Mouse (Mus musculus) heart, embryonic 10.5 days (tissue): ENCODE measurements around the gene Stat5b. TPM values are rescaled to one million over a fixed set of nuclear protein-coding genes. Genes with fewer than 3 reads are reported as not detected.

ENCODE experiments used
- DNase-seq: peaks from one replicate; pipeline ENCODE4 v3.0.0-alpha.2; 2017; ENCODE audit warnings: low spot score
- H3K27ac ChIP-seq: fragments of 300-500 bp; sonication (generic); 2 replicates; pipeline ENCODE4 v1.5.1; 2016; ENCODE audit warnings: mild to moderate bottlenecking
- H3K27me3 ChIP-seq: fragments of 300-500 bp; sonication (generic); 2 replicates; pipeline ENCODE4 v1.6.1; 2016; ENCODE audit warnings: mild to moderate bottlenecking; ENCODE audit not compliant: poor library complexity, insufficient read depth, severe bottlenecking
- H3K36me3 ChIP-seq: fragments of 300-500 bp; sonication (generic); 2 replicates; pipeline ENCODE4 v1.6.1; 2016; ENCODE audit warnings: mild to moderate bottlenecking, moderate library complexity
- H3K4me1 ChIP-seq: fragments of 300-500 bp; sonication (generic); 2 replicates; pipeline ENCODE4 v1.6.1; 2016; ENCODE audit warnings: mild to moderate bottlenecking
- H3K4me3 ChIP-seq: fragments of 300-500 bp; sonication (generic); 2 replicates; pipeline ENCODE4 v1.5.1; 2016; ENCODE audit warnings: mild to moderate bottlenecking, moderate library complexity
- H3K9me3 ChIP-seq: fragments of 300-500 bp; sonication (generic); 2 replicates; pipeline ENCODE4 v1.6.1; 2016; ENCODE audit warnings: mild to moderate bottlenecking, moderate library complexity
- WGBS: fragments of 180-500 bp; shearing (Covaris S2); methylation state at CpG from one replicate; pipeline ENCODE4 v1.1.7; 2016; 5-methylcytosine and 5-hydroxymethylcytosine counted together
- polyA plus RNA-seq: library from polyadenylated mRNA; unstranded; fragments of >200 nt; fragmentation: Nextera tagmentation; extraction: Ambion mirVana; gene quantifications from 2 replicates; pipeline ENCODE4 v1.2.1, GENCODE M21; 2016

Stat5b gene
- polyA plus RNA-seq, 1 experiment from 2014 or later = 25.7 TPM

- no peak overlapping the region for H3K27ac ChIP-seq
- no peaks in the 10 kb centered on the region for H3K27me3 ChIP-seq
- H3K9me3 ChIP-seq = no peaks in the 10 kb centered on the region
- 95% methylated on average over 2 of the region's 2 CpGs for WGBS
- H3K4me1 ChIP-seq = peaks cover 12% of the 10 kb centered on the region; the same call in 1 of the 2 replicates
- H3K36me3 ChIP-seq = peaks cover 90% of the 10 kb centered on the region
- DNase-seq = no peak
- H3K4me3 ChIP-seq = no peak overlapping the region
Observed at GRCm38 (mm10) chr11:100785774-100786173, 64.8 kb downstream of the Stat5b start.

- H3K27ac ChIP-seq = no peak overlapping the region
- H3K4me3 ChIP-seq = no peak overlapping the region
- DNase-seq = no peak
- no peaks in the 10 kb centered on the region for H3K27me3 ChIP-seq
- WGBS = 84% methylated on average over 8 of the region's 8 CpGs
- no peaks in the 10 kb centered on the region for H3K9me3 ChIP-seq
- H3K4me1 ChIP-seq = peaks cover 12% of the 10 kb centered on the region; the same call in 1 of the 2 replicates
- H3K36me3 ChIP-seq = peaks cover 86% of the 10 kb centered on the region
Observed at GRCm38 (mm10) chr11:100784286-100784685, 66.2 kb downstream of the Stat5b start.

- 81% methylated on average over 13 of the region's 13 CpGs for WGBS
- Histone ChIP-seq H3K27me3 (no peaks in the 10 kb centered on the region), H3K4me1 (peaks cover 12% of the 10 kb centered on the region; the same call in 1 of the 2 replicates), H3K4me3 (no peak overlapping the region), H3K9me3 (no peaks in the 10 kb centered on the region), H3K36me3 (peaks cover 78% of the 10 kb centered on the region), H3K27ac (peak overlapping the region; percentile 29; the same call in 1 of the 2 replicates)
- DNase-seq = no peak
Observed at GRCm38 (mm10) chr11:100782568-100782967, 68.0 kb downstream of the Stat5b start.

- peak overlapping the region; percentile 29; the same call in 1 of the 2 replicates for H3K27ac ChIP-seq
- H3K9me3 ChIP-seq = no peaks in the 10 kb centered on the region
- WGBS = 71% methylated on average over 15 of the region's 15 CpGs
- H3K27me3 ChIP-seq = no peaks in the 10 kb centered on the region
- no peak overlapping the region for H3K4me3 ChIP-seq
- peaks cover 12% of the 10 kb centered on the region; the same call in 1 of the 2 replicates for H3K4me1 ChIP-seq
- no peak for DNase-seq
- H3K36me3 ChIP-seq = peaks cover 72% of the 10 kb centered on the region
Observed at GRCm38 (mm10) chr11:100781763-100782475, 68.6 kb downstream of the Stat5b start.

- 73% methylated on average over 8 of the region's 8 CpGs for WGBS
- peaks cover 55% of the 10 kb centered on the region for H3K36me3 ChIP-seq
- H3K27me3 ChIP-seq = no peaks in the 10 kb centered on the region
- no peak overlapping the region for H3K4me3 ChIP-seq
- H3K27ac ChIP-seq = no peak overlapping the region
- H3K9me3 ChIP-seq = no peaks in the 10 kb centered on the region
- H3K4me1 ChIP-seq = peaks cover 12% of the 10 kb centered on the region; the same call in 1 of the 2 replicates
- no peak for DNase-seq
Observed at GRCm38 (mm10) chr11:100780247-100780646, 70.3 kb downstream of the Stat5b start.

GRCm38 (mm10) chr11:100778069-100778468 is 72.5 kb downstream of the Stat5b start:
- peaks cover 12% of the 10 kb centered on the region; the same call in 1 of the 2 replicates for H3K4me1 ChIP-seq
- H3K9me3 ChIP-seq = no peaks in the 10 kb centered on the region
- 61% methylated on average over 3 of the region's 3 CpGs for WGBS
- H3K4me3 ChIP-seq = no peak overlapping the region
- H3K27me3 ChIP-seq = no peaks in the 10 kb centered on the region
- H3K27ac ChIP-seq = no peak overlapping the region
- DNase-seq = no peak
- H3K36me3 ChIP-seq = peaks cover 36% of the 10 kb centered on the region

GRCm38 (mm10) chr11:100775921-100776320 is 74.6 kb downstream of the Stat5b start:
- H3K4me1 ChIP-seq = no peaks in the 10 kb centered on the region
- H3K27ac ChIP-seq = no peak overlapping the region
- no peaks in the 10 kb centered on the region for H3K27me3 ChIP-seq
- no peaks in the 10 kb centered on the region for H3K9me3 ChIP-seq
- no peak overlapping the region for H3K4me3 ChIP-seq
- WGBS = 81% methylated on average over 10 of the region's 10 CpGs
- H3K36me3 ChIP-seq = peaks cover 19% of the 10 kb centered on the region
- no peak for DNase-seq

GRCm38 (mm10) chr11:100774261-100774660 is 76.3 kb downstream of the Stat5b start:
- Histone ChIP-seq H3K9me3 (no peaks in the 10 kb centered on the region), H3K36me3 (peaks cover 8% of the 10 kb centered on the region), H3K27me3 (0 out of 2 replicates have a peak, but pooled peaks cover under 1% of the 10 kb centered on the region), H3K4me1 (peaks cover 8% of the 10 kb centered on the region), H3K4me3 (no peak overlapping the region), H3K27ac (no peak overlapping the region)
- no peak for DNase-seq
- 81% methylated on average over 4 of the region's 4 CpGs for WGBS

- 0 out of 2 replicates have a peak, but pooled peaks cover 3% of the 10 kb centered on the region for H3K36me3 ChIP-seq
- 15% methylated on average over 17 of the region's 17 CpGs for WGBS
- H3K4me1 ChIP-seq = peaks cover 12% of the 10 kb centered on the region
- peak within 1 kb of the TSS; percentile 73 for H3K4me3 ChIP-seq
- peak; percentile 93 for DNase-seq
- H3K27me3 ChIP-seq = 0 out of 2 replicates have a peak, but pooled peaks cover 10% of the 10 kb centered on the region
- H3K27ac ChIP-seq = peak within 1 kb of the TSS; percentile 86
- H3K9me3 ChIP-seq = no peaks in the 10 kb centered on the region
Observed at GRCm38 (mm10) chr11:100770646-100771408, 79.7 kb downstream of the Stat5b start, which contains the start of gene Ghdc. TSS of gene Ghdc (minus strand) at chr11:100770957.

GRCm38 (mm10) chr11:100769980-100770379 is 80.5 kb downstream of the Stat5b start:
- Histone ChIP-seq H3K36me3 (0 out of 2 replicates have a peak, but pooled peaks cover 3% of the 10 kb centered on the region), H3K4me1 (peaks cover 12% of the 10 kb centered on the region), H3K27me3 (0 out of 2 replicates have a peak, but pooled peaks cover 10% of the 10 kb centered on the region), H3K4me3 (peak overlapping the region; percentile 73), H3K9me3 (no peaks in the 10 kb centered on the region), H3K27ac (peak overlapping the region; percentile 86)
- no peak for DNase-seq
- 58% methylated on average over 6 of the region's 6 CpGs for WGBS

GRCm38 (mm10) chr11:100767871-100768270 is 82.7 kb downstream of the Stat5b start:
- Histone ChIP-seq H3K27ac (no peak overlapping the region), H3K4me1 (peaks cover 12% of the 10 kb centered on the region), H3K27me3 (peaks cover 16% of the 10 kb centered on the region), H3K9me3 (no peaks in the 10 kb centered on the region), H3K4me3 (no peak overlapping the region), H3K36me3 (0 out of 2 replicates have a peak, but pooled peaks cover 3% of the 10 kb centered on the region)
- WGBS = 82% methylated on average over 5 of the region's 5 CpGs
- DNase-seq = no peak

- Histone ChIP-seq H3K4me1 (peaks cover 16% of the 10 kb centered on the region), H3K27ac (no peak overlapping the region), H3K36me3 (0 out of 2 replicates have a peak, but pooled peaks cover 3% of the 10 kb centered on the region), H3K27me3 (peaks cover 26% of the 10 kb centered on the region), H3K4me3 (no peak overlapping the region), H3K9me3 (no peaks in the 10 kb centered on the region)
- no peak for DNase-seq
- 82% methylated on average over 9 of the region's 9 CpGs for WGBS
Observed at GRCm38 (mm10) chr11:100766726-100767125, 83.8 kb downstream of the Stat5b start.
